Mouse (Mus musculus): ENCODE results near the gene Ccnjl.
A peak's percentile ranks its signal among the peaks of the same experiment; 100 is the strongest.

Gene Ccnjl

GRCm38 (mm10) chr11:43528078-43528682 is 404 bp upstream of the Ccnjl start:
- DNase-seq, result no peak

- DNase-seq, result no peak
Measured at GRCm38 (mm10) chr11:43530043-43530442, 1.5 kb downstream of the Ccnjl start.

- DNase-seq, result no peak
Measured at GRCm38 (mm10) chr11:43531619-43532018, 3.0 kb downstream of the Ccnjl start.

- DNase-seq, result no peak
Measured at GRCm38 (mm10) chr11:43537074-43537473, 8.5 kb downstream of the Ccnjl start.

GRCm38 (mm10) chr11:43539863-43540262 is 11.3 kb downstream of the Ccnjl start:
- no peak for DNase-seq

GRCm38 (mm10) chr11:43543711-43544466 is 15.3 kb downstream of the Ccnjl start:
- no peak for DNase-seq

GRCm38 (mm10) chr11:43544819-43545218 is 16.2 kb downstream of the Ccnjl start:
- no peak for DNase-seq

- no peak for DNase-seq
Measured at GRCm38 (mm10) chr11:43545873-43546475, 17.4 kb downstream of the Ccnjl start.

GRCm38 (mm10) chr11:43546678-43547077 is 18.1 kb downstream of the Ccnjl start:
- no peak for DNase-seq

- peak; percentile 12 for DNase-seq
Measured at GRCm38 (mm10) chr11:43548148-43548547, 19.6 kb downstream of the Ccnjl start.

GRCm38 (mm10) chr11:43548657-43549435 is 20.3 kb downstream of the Ccnjl start:
- DNase-seq, result no peak

GRCm38 (mm10) chr11:43549701-43550100 is 21.1 kb downstream of the Ccnjl start:
- peak; percentile 87 for DNase-seq

- DNase-seq, result no peak
Measured at GRCm38 (mm10) chr11:43551756-43552155, 23.2 kb downstream of the Ccnjl start.

GRCm38 (mm10) chr11:43552675-43553074 is 24.1 kb downstream of the Ccnjl start:
- DNase-seq, result no peak

- DNase-seq, result no peak
Measured at GRCm38 (mm10) chr11:43556538-43556937, 28.0 kb downstream of the Ccnjl start.

GRCm38 (mm10) chr11:43559515-43560292 is 31.1 kb downstream of the Ccnjl start:
- no peak for DNase-seq

- DNase-seq, result no peak
Measured at GRCm38 (mm10) chr11:43563654-43564244, 35.2 kb downstream of the Ccnjl start.

- no peak for DNase-seq
Measured at GRCm38 (mm10) chr11:43565414-43565813, 36.8 kb downstream of the Ccnjl start.

- DNase-seq, result no peak
Measured at GRCm38 (mm10) chr11:43565852-43566251, 37.3 kb downstream of the Ccnjl start.

- DNase-seq, result no peak
Measured at GRCm38 (mm10) chr11:43566696-43567095, 38.1 kb downstream of the Ccnjl start.

- no peak for DNase-seq
Measured at GRCm38 (mm10) chr11:43568263-43568662, 39.7 kb downstream of the Ccnjl start.

GRCm38 (mm10) chr11:43569188-43569587 is 40.6 kb downstream of the Ccnjl start:
- DNase-seq, result no peak

Data from kidney, adult 11 months (tissue).